Mouse (Mus musculus) limb, embryonic 12.5 days (tissue): Measurements from ENCODE around the gene Lamp5. TPM values are rescaled to one million over a fixed set of nuclear protein-coding genes. Genes with fewer than 3 reads are reported as not detected.

Experiments
- ATAC-seq: fragments of 200-750 bp; cut with Nextera tagmentation; 2 replicates; pipeline ENCODE4 v1.8.0; 2017; ENCODE audit warnings: low read depth, moderate TSS enrichment; ENCODE audit not compliant: insufficient number of reproducible peaks, insufficient read depth, low FRiP score, low TSS enrichment
- H3K27ac ChIP-seq: fragments of 300-500 bp; sonication (generic); 2 replicates; pipeline ENCODE4 v1.5.1; 2016; ENCODE audit warnings: mild to moderate bottlenecking, moderate library complexity
- H3K27me3 ChIP-seq: fragments of 300-500 bp; sonication (generic); 2 replicates; pipeline ENCODE4 v1.6.1; 2016; ENCODE audit warnings: mild to moderate bottlenecking, moderate library complexity
- H3K36me3 ChIP-seq: fragments of 300-500 bp; sonication (generic); 2 replicates; pipeline ENCODE4 v1.6.1; 2016; ENCODE audit warnings: mild to moderate bottlenecking, moderate library complexity
- H3K4me1 ChIP-seq: fragments of 300-500 bp; sonication (generic); replicated peaks from 2 replicates; pipeline ENCODE4 v1.6.1; 2016
- H3K4me2 ChIP-seq: fragments of 300-500 bp; sonication (generic); 2 replicates; pipeline ENCODE4 v1.6.1; 2016; ENCODE audit warnings: mild to moderate bottlenecking, moderate library complexity
- H3K4me3 ChIP-seq: fragments of 300-500 bp; sonication (generic); replicated peaks from 2 replicates; pipeline ENCODE4 v1.5.1; 2016; ENCODE audit warnings: mild to moderate bottlenecking
- H3K9ac ChIP-seq: fragments of 300-500 bp; sonication (generic); replicated peaks from 2 replicates; pipeline ENCODE4 v1.6.1; 2016; ENCODE audit warnings: mild to moderate bottlenecking, moderate library complexity
- H3K9me3 ChIP-seq: fragments of 300-500 bp; sonication (generic); 2 replicates; pipeline ENCODE4 v1.6.1; 2016; ENCODE audit warnings: mild to moderate bottlenecking, moderate library complexity
- WGBS: fragments of 180-500 bp; shearing (Covaris S2); methylation state at CpG from one replicate; pipeline ENCODE4 v1.1.7; 2016; 5-methylcytosine and 5-hydroxymethylcytosine counted together
- polyA plus RNA-seq: library from polyadenylated mRNA; unstranded; fragments of >200 nt; fragmentation: Nextera tagmentation; extraction: Ambion mirVana; gene quantifications from 2 replicates; pipeline ENCODE4 v1.2.1, GENCODE M21; 2016

The Lamp5 gene
- polyA plus RNA-seq: 0.63 and 0.90 TPM in 2 replicates

DNA sequence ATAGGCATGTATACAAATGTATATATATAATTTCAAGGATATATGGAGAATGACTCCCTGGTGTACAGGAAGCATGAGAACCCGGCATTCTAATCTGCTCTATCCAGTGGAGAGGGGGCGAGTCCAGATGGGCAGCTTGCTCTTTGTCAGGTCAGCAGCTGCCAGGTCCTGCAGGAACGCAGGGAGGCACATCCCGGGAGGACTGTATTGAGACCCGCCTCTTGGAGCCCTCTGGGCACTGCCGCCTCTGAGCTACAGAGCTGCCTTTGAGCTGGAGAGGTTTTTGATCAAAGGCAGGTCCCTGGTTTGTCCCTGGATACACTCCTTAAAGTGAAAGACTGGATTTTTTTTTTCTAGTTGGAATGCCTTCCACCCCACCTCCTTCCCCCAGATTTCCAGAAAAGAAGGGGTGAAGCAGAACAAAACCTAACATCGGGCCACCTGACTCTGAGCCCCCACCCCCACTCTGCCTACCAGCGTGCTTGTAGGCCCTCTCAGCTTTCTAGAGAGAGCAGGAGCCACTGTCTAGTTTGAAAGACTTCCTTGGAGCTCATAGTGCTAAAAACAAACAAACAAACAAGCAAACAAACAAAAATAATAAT, at the start of gene Lamp5:
Gene Lamp5 (plus strand): TSS at position 552 of the 602 bp plus-strand sequence.
- Histone ChIP-seq H3K27ac (no peak within 1 kb of the TSS), H3K27me3 (peaks cover 25% of the 10 kb centered on the region), H3K4me3 (peak within 1 kb of the TSS; percentile 36), H3K4me2 (peak within 1 kb of the TSS; percentile 65), H3K36me3 (no peaks in the 10 kb centered on the region), H3K4me1 (peaks cover 12% of the 10 kb centered on the region), H3K9me3 (no peaks in the 10 kb centered on the region), H3K9ac (peak within 1 kb of the TSS; percentile 44; the same call in 1 of the 2 replicates)
- peak; percentile 71; the same call in 1 of the 2 replicates for ATAC-seq
- 1% methylated on average over 8 of the region's 8 CpGs for WGBS

DNA sequence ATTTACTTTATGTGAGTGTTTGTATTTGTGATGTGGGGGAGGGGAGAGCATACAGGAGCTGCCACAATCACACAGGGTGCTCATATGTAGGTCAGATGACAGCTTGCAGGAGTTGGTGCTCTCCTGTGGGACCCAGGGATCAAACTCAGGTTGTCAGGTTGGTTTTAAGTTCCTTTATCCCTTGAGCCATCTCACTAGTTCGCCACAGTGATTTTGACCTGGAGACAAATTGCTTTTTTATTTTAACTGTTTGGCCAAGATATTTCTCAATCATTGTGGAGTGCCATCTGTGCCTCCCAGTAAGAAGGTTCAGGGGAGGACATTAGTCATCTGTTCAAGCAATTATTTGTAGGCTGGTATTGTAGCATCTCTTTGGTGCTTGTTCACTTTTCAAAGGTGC, 48.2 kb upstream of the Lamp5 start:
- Histone ChIP-seq H3K4me3 (no peak overlapping the region), H3K4me1 (no peaks in the 10 kb centered on the region), H3K9ac (no peak overlapping the region), H3K27me3 (no peaks in the 10 kb centered on the region), H3K27ac (no peak overlapping the region), H3K4me2 (no peak overlapping the region), H3K9me3 (no peaks in the 10 kb centered on the region), H3K36me3 (no peaks in the 10 kb centered on the region)
- WGBS: 91% methylated on average over 1 of the region's 1 CpGs
- no peak for ATAC-seq

DNA sequence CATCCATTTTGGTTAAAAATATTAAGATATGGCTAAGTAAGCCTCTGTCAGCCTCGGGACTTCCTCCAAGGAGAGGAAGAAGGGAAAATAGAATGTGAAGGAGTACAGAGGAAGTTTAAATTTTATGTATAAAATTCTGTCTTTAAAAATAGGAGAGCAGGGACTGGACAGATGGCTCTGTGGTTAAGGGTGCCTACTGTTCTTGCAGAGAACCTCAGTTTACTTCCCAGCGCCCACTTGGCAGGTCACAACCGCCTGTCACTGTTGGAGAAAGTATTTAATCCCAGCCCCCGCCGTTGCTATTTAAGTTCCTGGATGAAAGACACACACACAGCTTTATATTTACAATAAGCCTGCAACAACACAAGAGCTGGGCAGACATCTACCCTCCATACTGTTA, 45.8 kb upstream of the Lamp5 start:
- 95% methylated on average over 5 of the region's 5 CpGs for WGBS
- H3K4me3 ChIP-seq: no peak overlapping the region
- no peak overlapping the region for H3K4me2 ChIP-seq
- H3K4me1 ChIP-seq: no peaks in the 10 kb centered on the region
- no peak overlapping the region for H3K27ac ChIP-seq
- H3K27me3 ChIP-seq: no peaks in the 10 kb centered on the region
- H3K9ac ChIP-seq: no peak overlapping the region
- no peaks in the 10 kb centered on the region for H3K9me3 ChIP-seq
- no peak for ATAC-seq
- H3K36me3 ChIP-seq: no peaks in the 10 kb centered on the region

DNA sequence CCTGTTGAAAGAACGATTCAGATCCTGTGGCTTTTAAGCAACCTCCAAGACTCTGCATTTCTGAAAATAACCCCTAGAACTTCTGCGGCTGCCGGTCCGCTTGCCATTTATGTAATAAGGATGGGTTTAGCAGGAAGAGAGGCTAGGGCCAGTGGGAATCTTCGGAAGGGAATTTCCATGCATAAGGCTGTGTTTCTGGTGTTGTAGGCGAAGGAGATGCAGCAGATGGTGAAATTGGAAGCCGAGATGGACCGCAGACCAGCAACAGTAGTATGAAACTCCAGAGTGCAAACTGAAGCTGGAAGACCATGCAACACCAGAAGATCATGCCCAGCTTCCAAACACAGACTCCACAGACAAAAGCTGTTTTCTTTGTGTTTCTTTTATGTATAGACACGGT, 39.3 kb upstream of the Lamp5 start:
- H3K9ac ChIP-seq: no peak overlapping the region
- 89% methylated on average over 9 of the region's 9 CpGs for WGBS
- H3K9me3 ChIP-seq: no peaks in the 10 kb centered on the region
- H3K4me1 ChIP-seq: no peaks in the 10 kb centered on the region
- no peaks in the 10 kb centered on the region for H3K36me3 ChIP-seq
- H3K4me2 ChIP-seq: no peak overlapping the region
- ATAC-seq: no peak
- no peak overlapping the region for H3K27ac ChIP-seq
- no peaks in the 10 kb centered on the region for H3K27me3 ChIP-seq
- no peak overlapping the region for H3K4me3 ChIP-seq

DNA sequence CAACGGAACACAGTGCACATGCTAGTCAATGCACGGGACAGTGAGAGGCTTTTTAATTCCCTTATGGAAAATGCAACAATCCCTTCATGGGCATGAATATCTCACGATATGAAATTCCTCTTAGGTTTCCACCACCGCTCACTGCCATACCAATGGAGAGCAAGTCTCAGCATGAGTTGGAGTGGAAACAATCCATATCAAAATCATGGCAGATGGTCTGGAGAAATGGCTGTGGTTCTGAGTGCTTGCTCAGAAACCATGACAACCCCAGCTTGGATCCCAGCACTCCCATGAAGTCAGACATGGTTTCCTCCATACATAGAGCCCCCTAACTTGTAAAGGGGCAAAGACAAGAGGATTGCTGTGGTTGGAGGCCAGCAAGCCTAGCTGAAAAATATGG, 3.6 kb upstream of the Lamp5 start:
- no peak for ATAC-seq

DNA sequence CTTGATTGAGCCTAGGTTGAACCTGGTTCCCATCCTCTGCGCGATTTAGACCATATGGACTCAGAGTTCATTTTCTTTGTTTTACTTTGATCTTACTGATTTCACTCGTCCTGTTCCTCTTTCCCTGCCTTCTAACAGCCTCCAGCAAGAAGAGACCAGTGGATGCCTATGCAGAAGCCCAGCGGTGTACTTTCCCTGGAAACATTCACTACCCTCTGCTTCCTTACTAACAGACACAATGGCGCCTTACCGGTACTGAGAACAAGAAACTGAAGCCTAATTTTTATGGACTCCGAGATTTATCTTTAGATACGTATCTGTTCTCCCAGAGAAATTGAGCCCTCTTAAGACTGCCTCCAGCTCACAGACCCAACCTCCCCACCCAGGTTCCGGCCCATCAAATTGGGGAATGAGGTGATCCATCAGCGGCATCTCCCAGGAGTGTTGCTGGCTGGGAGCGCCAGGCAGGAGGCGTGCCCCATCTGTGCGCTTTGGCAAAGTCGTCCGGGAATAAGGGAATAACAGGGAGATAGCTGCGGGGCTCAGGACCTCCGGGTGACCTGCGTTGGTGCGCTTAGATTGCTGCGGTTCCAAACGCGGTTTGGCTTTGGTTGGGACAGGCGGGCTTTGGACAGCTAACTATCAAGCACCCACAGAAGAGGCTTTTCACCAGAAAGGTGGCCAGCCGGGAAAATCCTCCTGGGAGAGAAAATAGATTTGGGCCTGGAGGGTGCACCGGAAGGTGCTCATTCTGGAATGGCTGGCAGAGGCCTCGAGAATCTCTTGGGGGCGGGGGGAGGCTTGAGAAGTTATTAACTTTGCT, 1.0 kb upstream of the Lamp5 start:
- H3K4me1 ChIP-seq: peaks cover 12% of the 10 kb centered on the region
- peaks cover 25% of the 10 kb centered on the region for H3K27me3 ChIP-seq
- H3K9ac ChIP-seq: peak overlapping the region; percentile 44; the same call in 1 of the 2 replicates
- no peaks in the 10 kb centered on the region for H3K9me3 ChIP-seq
- H3K36me3 ChIP-seq: no peaks in the 10 kb centered on the region
- ATAC-seq: no peak; the same call in 1 of the 2 replicates
- peak overlapping the region; percentile 36 for H3K4me3 ChIP-seq
- H3K4me2 ChIP-seq: peak overlapping the region; percentile 65
- WGBS: 15% methylated on average over 27 of the region's 27 CpGs
- no peak overlapping the region for H3K27ac ChIP-seq

More for the DNA sequence above, 3.6 kb upstream of the Lamp5 start:
- Histone ChIP-seq H3K4me3 (no peak overlapping the region), H3K4me2 (no peak overlapping the region), H3K36me3 (no peaks in the 10 kb centered on the region), H3K27me3 (peaks cover 25% of the 10 kb centered on the region), H3K9ac (no peak overlapping the region), H3K4me1 (peaks cover 12% of the 10 kb centered on the region), H3K9me3 (no peaks in the 10 kb centered on the region), H3K27ac (no peak overlapping the region)
- 89% methylated on average over 4 of the region's 4 CpGs for WGBS

DNA sequence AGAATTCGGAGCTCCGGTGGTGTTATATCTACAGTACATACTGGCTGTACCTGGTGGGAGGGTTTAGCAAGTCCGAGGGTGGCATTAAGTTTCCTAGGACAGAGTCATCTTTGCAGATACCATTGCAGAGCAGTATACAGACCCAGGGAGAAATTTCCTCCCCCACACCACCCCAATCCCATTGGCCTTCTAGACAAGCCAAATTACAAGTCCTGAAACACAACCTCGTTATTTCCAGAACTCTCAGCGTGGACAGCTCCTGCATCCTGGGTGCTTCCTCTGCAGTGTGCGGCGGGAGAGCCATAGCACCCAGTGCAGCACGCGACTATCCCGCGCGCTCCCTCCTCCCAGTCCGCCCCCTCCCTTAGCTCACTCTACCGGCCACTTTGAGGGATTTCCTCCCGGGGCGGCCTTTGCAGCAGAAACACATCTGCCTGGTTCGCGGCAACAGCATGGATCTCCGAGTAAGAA, 5.9 kb downstream of the Lamp5 start:
- H3K27me3 ChIP-seq: peaks cover 38% of the 10 kb centered on the region
- no peaks in the 10 kb centered on the region for H3K9me3 ChIP-seq
- H3K36me3 ChIP-seq: no peaks in the 10 kb centered on the region
- H3K4me2 ChIP-seq: peak overlapping the region; percentile 79
- peak overlapping the region; percentile 20 for H3K4me3 ChIP-seq
- H3K27ac ChIP-seq: no peak overlapping the region
- WGBS: 6% methylated on average over 19 of the region's 19 CpGs
- no peak for ATAC-seq
- H3K9ac ChIP-seq: no peak overlapping the region
- H3K4me1 ChIP-seq: peaks cover 20% of the 10 kb centered on the region

DNA sequence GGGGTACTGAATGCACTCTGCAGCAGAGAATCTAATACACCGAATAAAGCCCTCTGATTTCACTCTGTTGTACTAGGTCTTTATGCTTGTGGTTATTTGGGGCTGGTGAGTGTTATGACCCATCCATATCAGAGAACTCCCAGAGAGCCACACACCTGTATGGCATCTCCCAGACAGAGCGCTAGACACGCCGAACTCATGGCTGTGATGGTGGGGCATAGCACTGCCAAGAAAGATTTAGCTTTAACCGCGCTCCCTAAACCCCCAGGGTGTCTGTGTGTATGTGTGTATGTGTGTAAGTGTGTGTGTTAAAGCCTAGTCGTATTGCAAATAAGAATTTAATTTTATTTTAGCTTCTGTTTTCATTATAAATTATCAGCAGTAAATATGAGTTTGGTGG, 6.4 kb downstream of the Lamp5 start:
- H3K9ac ChIP-seq: no peak overlapping the region
- no peak for ATAC-seq
- peaks cover 38% of the 10 kb centered on the region for H3K27me3 ChIP-seq

DNA sequence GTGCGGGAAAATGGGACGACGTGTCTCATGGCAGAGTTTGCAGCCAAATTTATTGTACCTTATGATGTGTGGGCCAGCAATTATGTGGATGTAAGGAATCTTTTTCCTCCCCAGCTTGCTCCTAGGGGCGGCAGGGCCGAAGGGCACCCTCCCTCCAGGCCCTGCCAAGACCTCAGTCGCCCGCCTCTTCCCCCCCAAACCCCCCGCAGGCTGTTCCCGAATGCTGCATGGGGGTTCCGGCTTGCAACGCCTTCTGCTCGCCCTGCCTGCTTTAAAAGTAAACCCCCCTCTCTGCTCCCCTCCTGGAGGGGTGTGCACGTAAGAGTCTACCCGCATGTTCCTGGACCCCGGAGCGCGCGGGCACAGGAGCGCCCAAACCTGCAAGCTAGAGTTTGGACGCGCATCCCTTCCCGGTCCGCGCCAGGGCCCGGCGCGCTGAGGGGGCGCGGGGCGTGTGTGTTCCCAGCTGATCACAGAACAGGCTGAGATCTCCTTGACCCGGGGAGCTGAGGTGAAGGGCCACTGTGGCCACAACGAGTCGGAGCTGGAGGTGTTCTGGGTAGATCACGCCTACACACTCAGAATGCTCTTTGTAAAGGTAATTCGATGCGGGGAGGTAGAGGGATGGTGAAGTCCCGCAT, 7.1 kb downstream of the Lamp5 start:
- peak overlapping the region; percentile 45 for H3K9ac ChIP-seq
- peaks cover 20% of the 10 kb centered on the region for H3K4me1 ChIP-seq
- no peaks in the 10 kb centered on the region for H3K9me3 ChIP-seq
- H3K27ac ChIP-seq: no peak overlapping the region
- H3K4me2 ChIP-seq: peak overlapping the region; percentile 79
- H3K4me3 ChIP-seq: peak overlapping the region; percentile 42
- WGBS: 2% methylated on average over 37 of the region's 37 CpGs
- H3K36me3 ChIP-seq: no peaks in the 10 kb centered on the region
- no peak for ATAC-seq
- peaks cover 38% of the 10 kb centered on the region for H3K27me3 ChIP-seq

More for the DNA sequence above, 6.4 kb downstream of the Lamp5 start:
- H3K4me2 ChIP-seq: peak overlapping the region; percentile 79
- no peaks in the 10 kb centered on the region for H3K9me3 ChIP-seq
- peaks cover 20% of the 10 kb centered on the region for H3K4me1 ChIP-seq
- no peak overlapping the region for H3K27ac ChIP-seq
- H3K4me3 ChIP-seq: peak overlapping the region; percentile 42
- H3K36me3 ChIP-seq: no peaks in the 10 kb centered on the region
- 5% methylated on average over 7 of the region's 7 CpGs for WGBS

DNA sequence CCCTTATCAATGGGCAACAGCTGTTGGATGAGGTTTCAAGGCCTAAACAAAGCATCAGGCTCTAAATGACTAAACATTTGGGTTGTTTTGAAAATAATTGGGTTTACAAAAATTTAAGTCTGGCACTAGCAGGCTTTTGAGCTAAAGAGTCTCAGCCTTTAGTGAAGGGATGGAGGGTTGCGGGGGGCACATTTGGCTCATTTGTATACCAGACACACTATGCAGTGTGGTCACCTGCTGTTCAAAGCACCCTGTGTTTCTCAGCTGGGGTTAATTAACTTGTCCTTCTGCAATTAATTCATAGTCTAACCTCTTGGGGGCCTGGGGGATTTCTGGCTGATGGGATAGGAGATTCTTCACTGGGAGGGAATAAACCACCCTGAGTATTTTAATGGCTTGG, 12.3 kb downstream of the Lamp5 start:
- no peak for ATAC-seq
- no peak overlapping the region for H3K4me2 ChIP-seq
- 72% methylated on average over 1 of the region's 1 CpGs for WGBS

DNA sequence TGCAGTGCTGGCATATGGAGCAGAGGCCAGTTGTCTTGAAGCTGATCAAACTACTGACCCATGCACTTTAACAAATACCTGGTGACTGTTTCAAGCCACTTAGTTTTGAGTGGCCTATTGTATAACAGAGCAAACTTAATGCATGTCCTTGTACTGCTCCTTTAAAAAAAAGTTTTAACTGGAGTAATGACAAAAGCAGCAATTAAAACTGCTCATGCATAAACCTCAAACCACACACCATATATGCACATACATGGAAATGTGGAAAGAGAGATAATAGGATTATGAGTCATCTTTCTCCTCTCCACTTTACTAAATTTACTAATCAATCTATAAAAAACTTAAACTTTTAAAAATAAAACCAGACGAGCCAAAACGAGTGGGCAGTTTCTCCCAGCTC, 43.9 kb downstream of the Lamp5 start:
- no peaks in the 10 kb centered on the region for H3K27me3 ChIP-seq
- no peaks in the 10 kb centered on the region for H3K9me3 ChIP-seq
- WGBS: 65% methylated on average over 2 of the region's 2 CpGs
- no peak overlapping the region for H3K27ac ChIP-seq
- no peak overlapping the region for H3K4me3 ChIP-seq
- H3K36me3 ChIP-seq: no peaks in the 10 kb centered on the region
- H3K4me1 ChIP-seq: no peaks in the 10 kb centered on the region
- H3K9ac ChIP-seq: no peak overlapping the region
- no peak for ATAC-seq
- H3K4me2 ChIP-seq: no peak overlapping the region

More for the DNA sequence above, 12.3 kb downstream of the Lamp5 start:
- Histone ChIP-seq H3K9me3 (no peaks in the 10 kb centered on the region), H3K27me3 (peaks cover 17% of the 10 kb centered on the region), H3K36me3 (no peaks in the 10 kb centered on the region), H3K27ac (no peak overlapping the region), H3K4me1 (peaks cover 3% of the 10 kb centered on the region), H3K4me3 (no peak overlapping the region), H3K9ac (no peak overlapping the region)
